Mouse (Mus musculus) embryonic facial prominence, embryonic 14.5 days (tissue): ENCODE data around the gene Lyg1. TPM values are rescaled to one million over a fixed set of nuclear protein-coding genes. Genes with fewer than 3 reads are reported as not detected.
A peak's percentile ranks its signal among the peaks of the same experiment; 100 is the strongest.

Experiments used
- ATAC-seq: fragments of 200-750 bp; cut with Nextera tagmentation; 2 replicates; pipeline ENCODE4 v1.8.0; 2017; ENCODE audit warnings: low read depth, moderate number of reproducible peaks, moderate TSS enrichment
- DNase-seq: peaks from one replicate; pipeline ENCODE4 v3.0.0-alpha.2; 2015; ENCODE audit warnings: low spot score
- H3K27ac ChIP-seq: fragments of 300-500 bp; sonication (generic); replicated peaks from 2 replicates; pipeline ENCODE4 v1.5.1; 2014; ENCODE audit warnings: low read depth, mild to moderate bottlenecking, low read length, moderate library complexity
- H3K27me3 ChIP-seq: fragments of 300-500 bp; sonication (generic); replicated peaks from 2 replicates; pipeline ENCODE4 v1.6.1; 2014; ENCODE audit warnings: low read length; ENCODE audit not compliant: control insufficient read depth, insufficient read depth
- H3K36me3 ChIP-seq: fragments of 300-500 bp; sonication (generic); 2 replicates; pipeline ENCODE4 v1.6.1; 2014; ENCODE audit warnings: low read length, mixed read lengths; ENCODE audit not compliant: control insufficient read depth, insufficient read depth
- H3K4me1 ChIP-seq: fragments of 300-500 bp; sonication (generic); 2 replicates; pipeline ENCODE4 v1.6.1; 2014; ENCODE audit warnings: antibody characterized with exemption, low read length; ENCODE audit not compliant: control insufficient read depth, insufficient read depth
- H3K4me2 ChIP-seq: fragments of 300-500 bp; sonication (generic); 2 replicates; pipeline ENCODE4 v1.6.1; 2014; ENCODE audit warnings: low read depth, mild to moderate bottlenecking, low read length, moderate library complexity, mixed read lengths
- H3K4me3 ChIP-seq: fragments of 300-500 bp; sonication (generic); 2 replicates; pipeline ENCODE4 v1.5.1; 2014; ENCODE audit warnings: low read depth, mild to moderate bottlenecking, low read length
- H3K9ac ChIP-seq: fragments of 300-500 bp; sonication (generic); 2 replicates; pipeline ENCODE4 v1.6.1; 2014; ENCODE audit warnings: low read depth, mild to moderate bottlenecking, low read length, moderate library complexity, mixed read lengths
- H3K9me3 ChIP-seq: fragments of 300-500 bp; sonication (generic); 2 replicates; pipeline ENCODE4 v1.6.1; 2016; ENCODE audit warnings: low read length; ENCODE audit not compliant: control insufficient read depth
- WGBS: fragments of 180-500 bp; shearing (Covaris S2); extraction: QIAGEN DNeasy Blood & Tissue Kit; methylation state at CpG from one replicate; pipeline ENCODE4 v1.1.7; 2014; 5-methylcytosine and 5-hydroxymethylcytosine counted together
- polyA plus RNA-seq: library from polyadenylated mRNA; unstranded; fragments of >200 nt; fragmentation: Nextera tagmentation; extraction: Ambion mirVana; gene quantifications from 2 replicates; pipeline ENCODE4 v1.2.1, GENCODE M21; 2014

Gene Lyg1
- not detected in 2 replicates for polyA plus RNA-seq

GRCm38 (mm10) chr1:37957659-37958058 lies at the start of gene Lyg1:
Lyg1 (minus strand) TSS chr1:37957759.
- H3K36me3 ChIP-seq: no peaks in the 10 kb centered on the region
- H3K4me2 ChIP-seq: no peak within 1 kb of the TSS
- H3K27me3 ChIP-seq: no peaks in the 10 kb centered on the region
- no peak for ATAC-seq
- 83% methylated on average over 5 of the region's 5 CpGs for WGBS
- no peaks in the 10 kb centered on the region for H3K4me1 ChIP-seq
- no peak within 1 kb of the TSS for H3K27ac ChIP-seq
- no peak within 1 kb of the TSS for H3K9ac ChIP-seq
- no peak for DNase-seq
- H3K9me3 ChIP-seq: no peaks in the 10 kb centered on the region
- H3K4me3 ChIP-seq: no peak within 1 kb of the TSS

- no peak overlapping the region for H3K27ac ChIP-seq
- no peak overlapping the region for H3K4me3 ChIP-seq
- H3K9ac ChIP-seq: no peak overlapping the region
- ATAC-seq (no peak), DNase-seq (no peak)
- H3K27me3 ChIP-seq: no peaks in the 10 kb centered on the region
- H3K9me3 ChIP-seq: no peaks in the 10 kb centered on the region
- H3K36me3 ChIP-seq: no peaks in the 10 kb centered on the region
- no peaks in the 10 kb centered on the region for H3K4me1 ChIP-seq
- WGBS: 66% methylated on average over 3 of the region's 3 CpGs
- no peak overlapping the region for H3K4me2 ChIP-seq
Observed at GRCm38 (mm10) chr1:38006741-38007140, 49.2 kb upstream of the Lyg1 start.

GRCm38 (mm10) chr1:38003046-38003445 lies 45.5 kb upstream of the Lyg1 start:
- Histone ChIP-seq H3K4me3 (no peak overlapping the region), H3K27ac (no peak overlapping the region), H3K4me2 (no peak overlapping the region), H3K4me1 (peaks cover 7% of the 10 kb centered on the region), H3K9ac (no peak overlapping the region), H3K27me3 (no peaks in the 10 kb centered on the region), H3K9me3 (no peaks in the 10 kb centered on the region), H3K36me3 (no peaks in the 10 kb centered on the region)
- DNase-seq (no peak), ATAC-seq (no peak)
- 85% methylated on average over 3 of the region's 3 CpGs for WGBS

GRCm38 (mm10) chr1:38001956-38002355 lies 44.4 kb upstream of the Lyg1 start:
- no peak for DNase-seq
- Histone ChIP-seq H3K9me3 (no peaks in the 10 kb centered on the region), H3K4me2 (no peak overlapping the region), H3K4me3 (no peak overlapping the region), H3K27ac (no peak overlapping the region), H3K4me1 (peaks cover 7% of the 10 kb centered on the region), H3K27me3 (no peaks in the 10 kb centered on the region), H3K36me3 (no peaks in the 10 kb centered on the region), H3K9ac (no peak overlapping the region)
- ATAC-seq: no peak
- 96% methylated on average over 9 of the region's 9 CpGs for WGBS

- H3K4me1 ChIP-seq: peaks cover 7% of the 10 kb centered on the region
- no peak for DNase-seq
- no peak overlapping the region for H3K4me3 ChIP-seq
- no peaks in the 10 kb centered on the region for H3K36me3 ChIP-seq
- ATAC-seq: no peak
- no peaks in the 10 kb centered on the region for H3K9me3 ChIP-seq
- no peak overlapping the region for H3K4me2 ChIP-seq
- no peaks in the 10 kb centered on the region for H3K27me3 ChIP-seq
- H3K9ac ChIP-seq: no peak overlapping the region
- WGBS: 92% methylated on average over 8 of the region's 8 CpGs
- no peak overlapping the region for H3K27ac ChIP-seq
Observed at GRCm38 (mm10) chr1:38000844-38001243, 43.3 kb upstream of the Lyg1 start.

GRCm38 (mm10) chr1:37999552-37999951 lies 42.0 kb upstream of the Lyg1 start:
- Histone ChIP-seq H3K9me3 (no peaks in the 10 kb centered on the region), H3K27me3 (no peaks in the 10 kb centered on the region), H3K4me3 (no peak overlapping the region), H3K27ac (no peak overlapping the region), H3K36me3 (peaks cover 10% of the 10 kb centered on the region), H3K9ac (0 out of 2 replicates have a peak overlapping the region, but pooled peaks have one; percentile 90), H3K4me2 (peak overlapping the region; percentile 68), H3K4me1 (peaks cover 7% of the 10 kb centered on the region)
- ATAC-seq (no peak), DNase-seq (no peak)
- 81% methylated on average over 3 of the region's 3 CpGs for whole genome bisulfite sequencing

- no peaks in the 10 kb centered on the region for H3K9me3 ChIP-seq
- H3K27ac ChIP-seq: peak overlapping the region; percentile 94
- peak overlapping the region; percentile 90 for H3K9ac ChIP-seq
- WGBS: 7% methylated on average over 16 of the region's 47 CpGs
- DNase-seq: peak; percentile 10
- peaks cover 20% of the 10 kb centered on the region for H3K36me3 ChIP-seq
- peaks cover 7% of the 10 kb centered on the region for H3K4me1 ChIP-seq
- ATAC-seq: peak; percentile 10
- H3K4me3 ChIP-seq: peak overlapping the region; percentile 96
- no peaks in the 10 kb centered on the region for H3K27me3 ChIP-seq
- peak overlapping the region; percentile 68 for H3K4me2 ChIP-seq
Observed at GRCm38 (mm10) chr1:37998371-37999199, 41.0 kb upstream of the Lyg1 start.

GRCm38 (mm10) chr1:37997867-37998266 lies 40.3 kb upstream of the Lyg1 start, which contains the start of the genes Txndc9 and Eif5b:
Txndc9 (minus strand) TSS chr1:37997893.
Eif5b (plus strand) TSS chr1:37998010.
- Histone ChIP-seq H3K27me3 (no peaks in the 10 kb centered on the region), H3K9me3 (no peaks in the 10 kb centered on the region), H3K27ac (peak within 1 kb of the TSS; percentile 94), H3K9ac (peak within 1 kb of the TSS; percentile 90), H3K4me3 (peak within 1 kb of the TSS; percentile 96), H3K36me3 (peaks cover 27% of the 10 kb centered on the region), H3K4me2 (peak within 1 kb of the TSS; percentile 68), H3K4me1 (peaks cover 7% of the 10 kb centered on the region)
- ATAC-seq (peak; percentile 95), DNase-seq (peak; percentile 98)
- 0% methylated on average over 45 of the region's 50 CpGs for WGBS
